Mouse (Mus musculus) forebrain, embryonic 16.5 days (tissue): ENCODE results near the gene Cdiptos. TPM values are rescaled to one million over a fixed set of nuclear protein-coding genes. Genes with fewer than 3 reads are reported as not detected.
A peak's percentile ranks its signal among the peaks of the same experiment; 100 is the strongest.

ENCODE experiments used
- ATAC-seq: fragments of 200-750 bp; cut with Nextera tagmentation; 2 replicates; pipeline ENCODE4 v1.8.0; 2017; ENCODE audit warnings: mild to moderate bottlenecking, moderate library complexity
- H3K27ac ChIP-seq: fragments of 300-500 bp; sonication (generic); 2 replicates; pipeline ENCODE4 v1.5.1; 2014; ENCODE audit warnings: low read length, control low read depth
- H3K27me3 ChIP-seq: fragments of 300-500 bp; sonication (generic); replicated peaks from 2 replicates; pipeline ENCODE4 v1.6.1; 2014; ENCODE audit warnings: low read length; ENCODE audit not compliant: control insufficient read depth, insufficient read depth
- H3K36me3 ChIP-seq: fragments of 300-500 bp; sonication (generic); 2 replicates; pipeline ENCODE4 v1.6.1; 2014; ENCODE audit not compliant: control insufficient read depth, insufficient read depth
- H3K4me1 ChIP-seq: fragments of 300-500 bp; sonication (generic); replicated peaks from 2 replicates; pipeline ENCODE4 v1.6.1; 2014; ENCODE audit warnings: low read length; ENCODE audit not compliant: control insufficient read depth, insufficient read depth
- H3K4me2 ChIP-seq: fragments of 300-500 bp; sonication (generic); 2 replicates; pipeline ENCODE4 v1.6.1; 2014; ENCODE audit warnings: mild to moderate bottlenecking, low read length, control low read depth
- H3K4me3 ChIP-seq: fragments of 300-500 bp; sonication (generic); replicated peaks from 2 replicates; pipeline ENCODE4 v1.5.1; 2014; ENCODE audit warnings: mild to moderate bottlenecking, low read length, control low read depth
- H3K9ac ChIP-seq: fragments of 300-500 bp; sonication (generic); replicated peaks from 2 replicates; pipeline ENCODE4 v1.6.1; 2014; ENCODE audit warnings: low read depth, low read length, control low read depth
- H3K9me3 ChIP-seq: fragments of 300-500 bp; sonication (generic); 2 replicates; pipeline ENCODE4 v1.6.1; 2016; ENCODE audit warnings: low read length; ENCODE audit not compliant: control insufficient read depth
- WGBS: fragments of 180-500 bp; shearing (Covaris S2); extraction: QIAGEN DNeasy Blood & Tissue Kit; methylation state at CpG from one replicate; pipeline ENCODE4 v1.1.7; 2014; 5-methylcytosine and 5-hydroxymethylcytosine counted together
- polyA plus RNA-seq: library from polyadenylated mRNA; unstranded; fragments of >200 nt; fragmentation: Nextera tagmentation; extraction: Ambion mirVana; gene quantifications from 2 replicates; pipeline ENCODE4 v1.2.1, GENCODE M21; 2015

Gene Cdiptos
- polyA plus RNA-seq, 1 experiment from 2014 or later: 1.2 TPM

GRCm38 (mm10) chr7:126961965-126962364, 13.9 kb downstream of the Cdiptos start:
- ATAC-seq: no peak
- no peak overlapping the region for H3K4me3 ChIP-seq
- H3K27me3 ChIP-seq: 0 out of 2 replicates have a peak, but pooled peaks cover 8% of the 10 kb centered on the region
- no peak overlapping the region for H3K9ac ChIP-seq
- no peak overlapping the region for H3K27ac ChIP-seq
- H3K4me1 ChIP-seq: no peaks in the 10 kb centered on the region
- peaks cover 11% of the 10 kb centered on the region for H3K36me3 ChIP-seq
- H3K4me2 ChIP-seq: no peak overlapping the region
- 90% methylated on average over 4 of the region's 4 CpGs for WGBS
- H3K9me3 ChIP-seq: no peaks in the 10 kb centered on the region

- H3K27me3 ChIP-seq: 0 out of 2 replicates have a peak, but pooled peaks cover 8% of the 10 kb centered on the region
- no peak overlapping the region for H3K27ac ChIP-seq
- no peaks in the 10 kb centered on the region for H3K4me1 ChIP-seq
- H3K4me3 ChIP-seq: no peak overlapping the region
- no peaks in the 10 kb centered on the region for H3K9me3 ChIP-seq
- ATAC-seq: no peak
- no peak overlapping the region for H3K4me2 ChIP-seq
- H3K9ac ChIP-seq: no peak overlapping the region
- 87% methylated on average over 5 of the region's 5 CpGs for WGBS
- H3K36me3 ChIP-seq: peaks cover 10% of the 10 kb centered on the region
Observed at GRCm38 (mm10) chr7:126961095-126961494, 14.8 kb downstream of the Cdiptos start.

GRCm38 (mm10) chr7:126959780-126960179, 16.1 kb downstream of the Cdiptos start:
- H3K27ac ChIP-seq: no peak overlapping the region
- no peak for ATAC-seq
- no peak overlapping the region for H3K9ac ChIP-seq
- no peak overlapping the region for H3K4me2 ChIP-seq
- H3K27me3 ChIP-seq: 0 out of 2 replicates have a peak, but pooled peaks cover 8% of the 10 kb centered on the region
- no peaks in the 10 kb centered on the region for H3K4me1 ChIP-seq
- no peaks in the 10 kb centered on the region for H3K9me3 ChIP-seq
- peaks cover 10% of the 10 kb centered on the region for H3K36me3 ChIP-seq
- H3K4me3 ChIP-seq: no peak overlapping the region
- 79% methylated on average over 9 of the region's 9 CpGs for WGBS

GRCm38 (mm10) chr7:126955125-126955524, 20.8 kb downstream of the Cdiptos start:
- Histone ChIP-seq H3K27ac (no peak overlapping the region), H3K4me1 (peaks cover 23% of the 10 kb centered on the region), H3K9ac (no peak overlapping the region), H3K9me3 (no peaks in the 10 kb centered on the region), H3K4me2 (no peak overlapping the region), H3K36me3 (peaks cover 7% of the 10 kb centered on the region), H3K27me3 (0 out of 2 replicates have a peak, but pooled peaks cover 2% of the 10 kb centered on the region), H3K4me3 (no peak overlapping the region)
- WGBS: 52% methylated on average over 3 of the region's 3 CpGs
- ATAC-seq: no peak

- peaks cover 4% of the 10 kb centered on the region; the same call in 1 of the 2 replicates for H3K36me3 ChIP-seq
- H3K9me3 ChIP-seq: no peaks in the 10 kb centered on the region
- no peak overlapping the region for H3K27ac ChIP-seq
- peak overlapping the region; percentile 89 for H3K4me2 ChIP-seq
- H3K27me3 ChIP-seq: 0 out of 2 replicates have a peak, but pooled peaks cover 2% of the 10 kb centered on the region
- H3K4me1 ChIP-seq: peaks cover 38% of the 10 kb centered on the region
- peak overlapping the region; percentile 33 for H3K9ac ChIP-seq
- H3K4me3 ChIP-seq: 0 out of 2 replicates have a peak overlapping the region, but pooled peaks have one; percentile 62
- no peak for ATAC-seq
- WGBS: 5% methylated on average over 8 of the region's 8 CpGs
Observed at GRCm38 (mm10) chr7:126952646-126953045, 23.3 kb downstream of the Cdiptos start.

GRCm38 (mm10) chr7:126951741-126952140, 24.2 kb downstream of the Cdiptos start:
- Histone ChIP-seq H3K4me2 (peak overlapping the region; percentile 89), H3K27ac (no peak overlapping the region), H3K4me3 (peak overlapping the region; percentile 62), H3K27me3 (0 out of 2 replicates have a peak, but pooled peaks cover 2% of the 10 kb centered on the region), H3K36me3 (peaks cover 4% of the 10 kb centered on the region; the same call in 1 of the 2 replicates), H3K9ac (peak overlapping the region; percentile 76), H3K9me3 (no peaks in the 10 kb centered on the region), H3K4me1 (peaks cover 39% of the 10 kb centered on the region)
- 24% methylated on average over 4 of the region's 4 CpGs for WGBS
- no peak for ATAC-seq

GRCm38 (mm10) chr7:126950647-126951615, 25.0 kb downstream of the Cdiptos start:
- H3K4me1 ChIP-seq: peaks cover 39% of the 10 kb centered on the region
- peak; percentile 7; the same call in 1 of the 2 replicates for ATAC-seq

GRCm38 (mm10) chr7:126949793-126950646, 25.9 kb downstream of the Cdiptos start, which contains the start of gene Sez6l2:
Gene Sez6l2 (plus strand): TSS chr7:126950563.
- Histone ChIP-seq H3K4me3 (peak within 1 kb of the TSS; percentile 62), H3K9ac (peak within 1 kb of the TSS; percentile 76), H3K4me1 (peaks cover 39% of the 10 kb centered on the region), H3K27ac (peak within 1 kb of the TSS; percentile 87), H3K4me2 (peak within 1 kb of the TSS; percentile 89), H3K27me3 (0 out of 2 replicates have a peak, but pooled peaks cover 2% of the 10 kb centered on the region), H3K36me3 (peaks cover 9% of the 10 kb centered on the region; the same call in 1 of the 2 replicates), H3K9me3 (no peaks in the 10 kb centered on the region)
- peak; percentile 85 for ATAC-seq
- 0% methylated on average over 41 of the region's 42 CpGs for WGBS

More at GRCm38 (mm10) chr7:126950647-126951615, 25.0 kb downstream of the Cdiptos start:
- Histone ChIP-seq H3K9me3 (no peaks in the 10 kb centered on the region), H3K27me3 (0 out of 2 replicates have a peak, but pooled peaks cover 2% of the 10 kb centered on the region), H3K9ac (peak overlapping the region; percentile 76), H3K27ac (peak overlapping the region; percentile 87), H3K4me3 (peak overlapping the region; percentile 62), H3K36me3 (peaks cover 6% of the 10 kb centered on the region; the same call in 1 of the 2 replicates), H3K4me2 (peak overlapping the region; percentile 89)
- 3% methylated on average over 26 of the region's 26 CpGs for WGBS
